Mouse (Mus musculus): ENCODE results near the gene Hibch.
A peak's percentile ranks its signal among the peaks of the same experiment; 100 is the strongest.
"Not testable (repeated sequence)": the region's sequence is repeated elsewhere in the genome, so short reads cannot be mapped to it uniquely, and the experiment has no call there.

Gene Hibch

GRCm38 (mm10) chr1:52867876-52868275 lies 23.1 kb downstream of the Hibch start:
- DNase-seq (ENCODE audit: low spot score in 2 of 2): no peak

DNA sequence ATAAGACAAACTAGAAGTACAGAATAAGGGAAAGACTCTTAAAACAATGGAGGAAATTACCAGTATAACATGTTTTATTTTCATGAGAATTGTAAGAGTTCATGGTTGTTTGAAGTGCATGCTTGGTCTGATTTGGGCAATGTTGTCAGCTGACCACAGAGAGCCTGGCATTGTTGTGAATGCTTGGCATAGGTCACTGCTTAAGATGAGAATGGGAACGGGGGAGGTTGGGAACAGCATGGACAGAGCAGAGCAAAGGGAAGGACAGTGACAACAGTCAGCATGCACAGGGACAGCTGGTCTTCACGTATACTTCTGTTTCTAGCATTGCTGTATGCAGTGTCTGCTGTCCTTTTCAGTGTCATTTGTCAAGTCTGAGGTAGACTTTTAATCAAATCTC lies 39.5 kb downstream of the Hibch start:
- DNase-seq (ENCODE audit: low spot score in 2 of 2): no peak

DNA sequence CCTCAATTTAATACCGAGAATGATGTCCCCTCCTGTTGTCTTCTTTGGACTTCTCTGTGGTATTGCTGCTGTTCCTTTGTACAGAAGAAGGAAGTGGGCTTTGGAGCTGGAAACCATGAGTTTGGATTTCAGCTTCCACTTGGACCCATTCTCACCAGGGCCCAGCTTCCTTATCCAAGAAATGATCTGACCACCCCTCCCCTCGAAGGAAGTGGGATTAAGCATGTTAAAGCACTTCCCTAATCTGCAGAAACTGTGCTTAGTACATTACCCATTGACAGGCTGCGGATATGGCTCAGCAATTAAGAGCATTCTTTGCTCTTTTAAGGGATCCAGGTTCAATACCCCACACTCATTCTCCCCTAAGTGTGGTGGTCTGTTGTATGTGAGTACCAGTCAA lies 65.1 kb downstream of the Hibch start:
- no peak for DNase-seq (ENCODE audit: low spot score in 2 of 2)

DNA sequence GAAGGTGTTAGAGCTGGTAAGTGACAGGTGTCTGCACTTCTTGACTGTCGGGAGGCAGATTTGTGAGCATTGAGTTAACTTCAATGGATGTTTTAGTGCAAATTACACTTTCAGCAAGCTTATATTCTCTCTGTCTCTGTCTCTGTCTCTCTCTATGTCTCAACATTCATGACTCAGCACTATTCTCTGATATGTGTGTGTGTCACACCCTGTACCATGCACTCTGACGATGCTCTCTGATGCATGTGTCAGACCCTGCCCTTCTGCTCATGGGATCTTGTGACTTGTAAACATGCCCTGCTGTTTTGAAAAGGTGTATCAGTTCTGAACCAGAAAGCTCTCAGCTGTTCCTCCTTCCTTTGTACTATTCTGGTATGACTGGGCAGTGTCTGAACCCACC lies 71.9 kb downstream of the Hibch start:
- no peak for DNase-seq (ENCODE audit: low spot score in 2 of 2)

DNA sequence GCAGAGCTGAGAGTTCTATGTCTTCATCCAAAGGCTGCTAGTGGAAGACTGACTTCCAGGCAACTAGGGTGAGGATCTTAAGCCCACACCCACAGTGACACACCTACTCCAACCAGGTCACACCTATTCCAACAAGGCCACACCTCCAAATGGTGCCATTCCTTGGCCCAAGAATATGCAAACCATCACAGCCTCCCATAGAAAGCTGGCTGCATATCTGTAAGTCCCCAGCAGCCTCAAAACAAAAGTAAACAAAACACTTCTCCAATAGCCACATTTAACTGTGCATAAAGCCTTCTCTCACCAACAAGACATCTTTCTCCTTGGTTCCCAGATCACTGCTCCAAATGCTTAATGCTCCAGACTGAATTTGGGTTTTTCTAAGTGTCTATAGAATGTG lies 74.2 kb downstream of the Hibch start:
- not testable (repeated sequence) for DNase-seq (ENCODE audit: low spot score in 2 of 2)

DNA sequence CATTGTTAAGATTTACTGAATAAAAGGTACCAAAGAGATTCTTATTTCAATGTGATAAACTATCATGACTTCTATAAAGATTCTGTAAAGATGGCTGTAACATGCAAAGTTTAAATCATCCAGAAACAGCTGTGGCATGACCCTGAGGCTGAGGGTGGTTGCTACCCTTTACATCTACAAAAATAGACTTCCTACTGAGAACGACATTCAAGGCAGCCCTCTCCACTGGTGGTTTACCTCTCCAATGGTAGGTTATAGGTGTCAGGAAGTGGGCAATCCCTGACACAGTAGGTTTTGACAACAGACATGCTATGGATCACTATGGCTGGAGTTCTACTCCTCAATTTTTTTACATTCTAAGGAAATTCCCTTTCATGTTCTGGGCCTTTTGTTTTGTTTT lies 79.8 kb downstream of the Hibch start:
- not testable (repeated sequence) for DNase-seq (ENCODE audit: low spot score in 2 of 2)

- no peak for DNase-seq (ENCODE audit: low spot score in 2 of 2)
These were observed 89.8 kb downstream of the Hibch start for GRCm38 (mm10) chr1:52934494-52934893.

GRCm38 (mm10) chr1:52939021-52939420 lies 94.3 kb downstream of the Hibch start:
- no peak for DNase-seq (ENCODE audit: low spot score in 2 of 2)

- DNase-seq (ENCODE audit: low spot score in 2 of 2): no peak
These were observed 103.2 kb downstream of the Hibch start for GRCm38 (mm10) chr1:52947895-52948294.

DNA sequence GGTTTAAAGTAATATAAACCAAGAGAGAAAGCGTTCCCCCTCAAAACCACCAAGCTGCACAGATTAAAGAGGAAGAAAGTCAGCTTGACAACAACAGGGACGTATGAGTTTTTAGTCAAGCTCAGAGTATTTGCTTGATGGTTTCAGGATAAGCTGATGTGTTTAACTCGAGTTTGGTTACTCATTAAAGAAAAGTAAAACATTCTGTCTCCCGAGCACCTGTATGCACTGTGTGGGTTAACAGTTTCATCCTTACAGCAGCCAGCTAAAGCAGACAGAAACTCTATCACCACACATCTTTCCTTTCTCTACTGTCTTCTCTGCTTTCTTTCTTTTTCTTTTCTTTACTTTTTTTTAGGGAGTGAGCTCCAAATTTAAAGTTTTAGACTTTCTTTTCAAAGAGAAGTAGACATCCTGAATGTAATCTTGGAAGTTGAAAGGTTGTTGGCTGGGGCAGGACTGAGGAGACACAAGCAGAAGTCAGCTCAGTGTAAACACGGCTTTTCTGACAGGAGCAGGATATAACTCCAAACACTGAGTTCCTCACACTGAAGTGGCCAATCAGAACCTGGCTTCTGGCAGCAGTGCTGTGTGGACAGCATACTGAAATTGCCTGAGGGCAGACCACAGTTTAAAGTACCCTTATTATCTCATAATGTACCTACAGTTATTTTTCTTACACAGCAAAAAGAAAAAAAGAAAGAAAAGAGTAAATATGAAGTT lies 106.6 kb downstream of the Hibch start:
- no peak for DNase-seq (ENCODE audit: low spot score in 2 of 2)

- peak in 1 of 2 experiments; percentile 33 for DNase-seq (ENCODE audit: low spot score in 2 of 2)
These were observed 107.4 kb downstream of the Hibch start for GRCm38 (mm10) chr1:52952143-52952542.

DNA sequence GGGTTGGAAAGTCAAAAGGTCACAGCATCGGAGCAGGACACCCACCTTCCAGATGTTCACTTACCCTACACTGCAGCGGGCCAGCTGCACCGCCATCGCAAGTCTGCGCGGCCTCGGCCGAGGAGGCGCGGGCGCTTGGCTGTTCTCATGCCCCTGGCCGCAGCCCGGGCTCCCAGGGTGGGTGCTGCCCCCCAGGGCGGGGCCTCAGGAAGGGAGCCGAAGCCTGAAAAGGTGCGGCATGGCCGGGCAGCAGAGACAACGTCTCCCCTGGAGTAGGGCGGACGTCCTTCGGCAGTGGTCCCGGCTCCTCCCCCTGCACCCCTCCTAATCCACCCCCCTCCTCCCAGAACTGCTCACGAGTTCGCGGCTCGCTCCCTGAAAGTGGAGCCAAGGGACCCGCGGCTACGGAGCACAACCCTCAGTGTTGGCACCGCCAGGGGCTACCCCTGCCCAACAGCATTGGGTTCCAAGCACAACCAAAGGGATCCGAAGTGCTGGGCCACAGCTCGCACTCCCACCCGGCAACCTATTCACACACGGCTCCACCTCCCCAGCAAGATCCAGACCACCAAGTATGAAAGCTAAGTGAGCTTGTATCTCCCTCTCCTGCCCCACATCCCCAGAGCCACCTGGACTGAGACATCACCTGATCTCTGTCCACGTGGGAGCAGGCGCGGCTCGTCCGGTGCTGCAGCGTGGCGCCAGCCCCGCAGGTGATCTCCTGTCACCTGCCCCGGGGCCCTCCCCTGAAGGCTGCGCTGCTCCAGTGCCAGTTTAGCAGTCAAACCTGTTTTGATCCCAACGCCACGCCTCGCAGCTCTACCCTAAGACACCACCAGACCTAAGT lies 108.0 kb downstream of the Hibch start:
- DNase-seq (ENCODE audit: low spot score in 2 of 2): no peak

GRCm38 (mm10) chr1:52953548-52953947 lies 108.8 kb downstream of the Hibch start:
- no peak for DNase-seq (ENCODE audit: low spot score in 2 of 2)

DNA sequence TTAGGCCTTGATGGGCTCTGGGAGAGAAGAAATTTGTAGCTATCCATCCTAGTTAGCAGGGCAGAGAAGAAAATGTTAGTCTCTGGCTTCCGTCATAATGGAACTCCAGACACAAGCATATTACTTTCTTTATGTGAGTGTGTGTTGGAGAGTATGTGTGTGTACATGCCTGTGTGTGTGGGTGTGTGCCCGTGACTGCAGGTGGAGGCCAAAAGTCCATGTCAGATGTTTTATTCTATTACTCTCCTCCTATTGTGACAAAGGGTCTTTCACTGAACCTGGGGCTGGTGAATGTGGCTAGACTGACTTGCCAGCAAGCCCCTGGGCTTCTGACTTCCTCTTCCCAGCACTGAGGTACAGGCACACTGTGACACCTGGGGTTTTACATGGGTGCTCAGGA lies 109.7 kb downstream of the Hibch start:
- no peak for DNase-seq (ENCODE audit: low spot score in 2 of 2)

GRCm38 (mm10) chr1:52955102-52955501 lies 110.4 kb downstream of the Hibch start:
- peak in 1 of 2 experiments; percentile 59 for DNase-seq (ENCODE audit: low spot score in 2 of 2)

DNA sequence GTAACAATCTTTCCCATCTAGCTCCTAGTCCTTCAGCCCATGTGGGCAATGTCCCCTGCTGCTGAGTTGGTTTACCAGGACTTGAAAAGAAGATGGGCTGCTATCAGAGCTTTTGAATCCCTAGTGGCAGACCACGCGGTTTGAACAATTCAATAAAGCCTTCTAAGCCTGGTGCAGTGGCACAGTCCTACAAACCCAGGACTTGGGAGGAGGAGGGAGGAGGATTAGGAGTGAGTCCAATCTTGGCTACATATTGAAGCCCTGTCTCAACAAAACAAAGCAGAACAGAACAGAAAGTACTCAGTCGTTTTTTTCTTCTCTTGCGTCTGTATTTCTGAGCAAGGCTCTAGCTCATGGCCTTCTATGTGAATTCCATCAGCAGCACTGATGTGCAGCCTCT lies 112.0 kb downstream of the Hibch start:
- DNase-seq (ENCODE audit: low spot score in 2 of 2): no peak

GRCm38 (mm10) chr1:52960191-52960590 lies 115.5 kb downstream of the Hibch start:
- DNase-seq (ENCODE audit: low spot score in 2 of 2): no peak

GRCm38 (mm10) chr1:52963097-52963496 lies 118.4 kb downstream of the Hibch start:
- DNase-seq (ENCODE audit: low spot score in 2 of 2): no peak

GRCm38 (mm10) chr1:52964581-52964980 lies 119.9 kb downstream of the Hibch start:
- no peak for DNase-seq (ENCODE audit: low spot score in 2 of 2)

Data from left cerebral cortex, adult 9 months (tissue).